Mouse (Mus musculus) liver, embryonic 14.5 days (tissue): ENCODE results near the gene Muc3. TPM values are rescaled to one million over a fixed set of nuclear protein-coding genes. Genes with fewer than 3 reads are reported as not detected.

Experiments
- ATAC-seq: fragments of 200-750 bp; cut with Nextera tagmentation; 2 replicates; pipeline ENCODE4 v1.8.0; 2017; ENCODE audit warnings: moderate number of reproducible peaks, mild to moderate bottlenecking, moderate library complexity; ENCODE audit not compliant: insufficient read depth
- DNase-seq, 3 experiments: peaks; one replicate each; pipeline ENCODE4 v3.0.0-alpha.2; 2012 to 2013; ENCODE audit warnings: low read depth in 3 of 3, low spot score in 3 of 3
- H3K27ac ChIP-seq: fragments of 300-500 bp; sonication (generic); 2 replicates; pipeline ENCODE4 v1.5.1; 2014; ENCODE audit warnings: moderate library complexity, mild to moderate bottlenecking, control low read depth, inconsistent platforms
- H3K27me3 ChIP-seq: fragments of 300-500 bp; sonication (generic); 2 replicates; pipeline ENCODE4 v1.6.1; 2014; ENCODE audit warnings: mild to moderate bottlenecking, low read length, moderate library complexity; ENCODE audit not compliant: control insufficient read depth, insufficient read depth
- H3K36me3 ChIP-seq: fragments of 300-500 bp; sonication (generic); replicated peaks from 2 replicates; pipeline ENCODE4 v1.6.1; 2014; ENCODE audit warnings: low read depth; ENCODE audit not compliant: control insufficient read depth, insufficient read depth
- H3K4me1 ChIP-seq, 2 experiments: fragments of 200-500 bp in 1 of 2; fragments of 300-500 bp in 1 of 2; sonication (generic) in 1 of 2; replicated peaks; 2 replicates each; pipeline ENCODE4 v1.6.1; 2012 to 2014; ENCODE audit warnings: antibody characterized with exemption in 1 of 2, inconsistent platforms in 1 of 2, low read length in 1 of 2; ENCODE audit not compliant: control insufficient read depth in 2 of 2, insufficient read depth in 2 of 2
- H3K4me2 ChIP-seq: fragments of 300-500 bp; sonication (generic); 2 replicates; pipeline ENCODE4 v1.6.1; 2014; ENCODE audit warnings: low read depth, mild to moderate bottlenecking, control low read depth, moderate library complexity
- H3K4me3 ChIP-seq, 2 experiments: fragments of 200-500 bp in 1 of 2; fragments of 300-500 bp in 1 of 2; sonication (generic) in 1 of 2; 2 replicates each; pipeline ENCODE4 v1.5.1; 2012 to 2014; ENCODE audit warnings: low read depth in 2 of 2, low read length in 2 of 2, mild to moderate bottlenecking in 2 of 2, control low read depth in 1 of 2, inconsistent platforms in 1 of 2, moderate library complexity in 1 of 2; ENCODE audit not compliant: insufficient read depth in 1 of 2
- H3K9ac ChIP-seq: fragments of 300-500 bp; sonication (generic); replicated peaks from 2 replicates; pipeline ENCODE4 v1.6.1; 2014; ENCODE audit warnings: mild to moderate bottlenecking, control low read depth, moderate library complexity
- H3K9me3 ChIP-seq: fragments of 300-500 bp; sonication (generic); 2 replicates; pipeline ENCODE4 v1.6.1; 2016; ENCODE audit warnings: low read length, mixed read lengths; ENCODE audit not compliant: control insufficient read depth
- CTCF ChIP-seq: IDR thresholded peaks from 2 replicates; pipeline ENCODE4 v1.5.1; 2016; ENCODE audit warnings: antibody characterized with exemption, low read depth, control low read depth
- EP300 ChIP-seq: IDR thresholded peaks from 2 replicates; pipeline ENCODE4 v1.6.1; 2016; ENCODE audit warnings: antibody characterized with exemption, low read depth
- WGBS: fragments of 180-500 bp; shearing (Covaris S2); extraction: QIAGEN DNeasy Blood & Tissue Kit; methylation state at CpG from one replicate; pipeline ENCODE4 v1.1.7; 2014; ENCODE audit not compliant: insufficient replicate concordance; 5-methylcytosine and 5-hydroxymethylcytosine counted together
- polyA plus RNA-seq, 2 experiments: library from polyadenylated mRNA; depleted of rRNA in 1 of 2; stranded (reverse) in 1 of 2; unstranded in 1 of 2; fragments of >200 nt; fragmentation: Nextera tagmentation in 1 of 2; extraction: Ambion mirVana in 1 of 2; gene quantifications; 2 replicates each; pipeline versions ENCODE4 v1.2.1 to v1.2.3; 2012 to 2014

Gene Muc3
- polyA plus RNA-seq, 2 experiments: not detected

GRCm38 (mm10) chr5:137110863-137111262 is 38.3 kb downstream of the Muc3 start:
- H3K27ac ChIP-seq: no peak overlapping the region
- no peak for DNase-seq
- no peak overlapping the region for H3K9ac ChIP-seq
- H3K36me3 ChIP-seq: peaks cover 29% of the 10 kb centered on the region
- TF ChIP-seq EP300: no peak
- TF ChIP-seq CTCF: no peak
- no peak overlapping the region for H3K4me2 ChIP-seq
- WGBS: 90% methylated on average over 12 of the region's 12 CpGs
- H3K9me3 ChIP-seq: peaks cover 48% of the 10 kb centered on the region
- no peaks in the 10 kb centered on the region for H3K27me3 ChIP-seq
- H3K4me1 ChIP-seq: peaks cover 14 to 18% of the 10 kb centered on the region in 2 experiments
- ATAC-seq: no peak
- H3K4me3 ChIP-seq: no peak overlapping the region

GRCm38 (mm10) chr5:137109941-137110593 is 39.1 kb downstream of the Muc3 start:
- DNase-seq: no peak
- WGBS: 66% methylated on average over 25 of the region's 25 CpGs
- Histone ChIP-seq H3K27me3 (no peaks in the 10 kb centered on the region), H3K36me3 (peaks cover 27% of the 10 kb centered on the region), H3K9me3 (peaks cover 48% of the 10 kb centered on the region), H3K4me3 (no peak overlapping the region), H3K27ac (no peak overlapping the region), H3K4me2 (no peak overlapping the region), H3K4me1 (peaks cover 16 to 21% of the 10 kb centered on the region in 2 experiments), H3K9ac (no peak overlapping the region)
- TF ChIP-seq EP300 (no peak), CTCF (no peak)
- no peak for ATAC-seq

GRCm38 (mm10) chr5:137108111-137108510 is 41.0 kb downstream of the Muc3 start:
- Histone ChIP-seq H3K4me1 (peaks cover 29 to 36% of the 10 kb centered on the region in 2 experiments), H3K4me3 (no peak overlapping the region), H3K27me3 (no peaks in the 10 kb centered on the region), H3K9me3 (peaks cover 29% of the 10 kb centered on the region), H3K36me3 (peaks cover 8% of the 10 kb centered on the region), H3K4me2 (no peak overlapping the region), H3K27ac (no peak overlapping the region), H3K9ac (no peak overlapping the region)
- DNase-seq: no peak
- TF ChIP-seq EP300 (no peak), CTCF (no peak)
- WGBS: 51% methylated on average over 6 of the region's 6 CpGs
- no peak for ATAC-seq

GRCm38 (mm10) chr5:137107670-137108069 is 41.5 kb downstream of the Muc3 start:
- H3K27ac ChIP-seq: no peak overlapping the region
- peaks cover 32 to 38% of the 10 kb centered on the region in 2 experiments for H3K4me1 ChIP-seq
- TF ChIP-seq EP300 (no peak), CTCF (no peak)
- H3K9ac ChIP-seq: no peak overlapping the region
- peaks cover 24% of the 10 kb centered on the region for H3K9me3 ChIP-seq
- H3K4me3 ChIP-seq: no peak overlapping the region
- DNase-seq: no peak
- no peak overlapping the region for H3K4me2 ChIP-seq
- no peaks in the 10 kb centered on the region for H3K27me3 ChIP-seq
- no peak for ATAC-seq
- H3K36me3 ChIP-seq: peaks cover 3% of the 10 kb centered on the region
- WGBS: 66% methylated on average over 8 of the region's 8 CpGs

GRCm38 (mm10) chr5:137107024-137107423 is 42.1 kb downstream of the Muc3 start:
- H3K4me2 ChIP-seq: no peak overlapping the region; the same call in 1 of the 2 replicates
- H3K9ac ChIP-seq: no peak overlapping the region
- H3K4me1 ChIP-seq: peaks cover 38 to 45% of the 10 kb centered on the region in 2 experiments
- H3K27me3 ChIP-seq: no peaks in the 10 kb centered on the region
- no peaks in the 10 kb centered on the region; the same call in 1 of the 2 replicates for H3K36me3 ChIP-seq
- H3K4me3 ChIP-seq: no peak overlapping the region
- peaks cover 21% of the 10 kb centered on the region for H3K9me3 ChIP-seq
- TF ChIP-seq CTCF (peak; percentile 91), EP300 (no peak)
- ATAC-seq (no peak), DNase-seq (peak; percentile 72 to 80 (median 77))
- H3K27ac ChIP-seq: no peak overlapping the region
- 3% methylated on average over 6 of the region's 6 CpGs for WGBS
